Mouse (Mus musculus) c-Kit-positive CD71-positive TER-119-negative erythroid progenitor cells, embryonic 14.5 days (primary cell): Measurements from ENCODE around the gene Smyd2.

Experiments used
- DNase-seq: peaks from one replicate; pipeline ENCODE4 v3.0.0-alpha.2; 2013; ENCODE audit warnings: low read depth

The Smyd2 gene

GRCm38 (mm10) chr1:189917126-189917500 is 5.0 kb downstream of the Smyd2 start:
- DNase-seq: no peak

GRCm38 (mm10) chr1:189916422-189917125 is 5.6 kb downstream of the Smyd2 start:
- no peak for DNase-seq

- no peak for DNase-seq
These were observed 8.9 kb downstream of the Smyd2 start for GRCm38 (mm10) chr1:189913093-189913760.

GRCm38 (mm10) chr1:189910685-189911345 is 11.3 kb downstream of the Smyd2 start:
- no peak for DNase-seq

GRCm38 (mm10) chr1:189903169-189903568 is 19.0 kb downstream of the Smyd2 start:
- no peak for DNase-seq

- no peak for DNase-seq
These were observed 19.8 kb downstream of the Smyd2 start for GRCm38 (mm10) chr1:189902413-189902812.

GRCm38 (mm10) chr1:189899526-189899925 is 22.6 kb downstream of the Smyd2 start:
- no peak for DNase-seq

GRCm38 (mm10) chr1:189898708-189899107 is 23.5 kb downstream of the Smyd2 start:
- DNase-seq: no peak

GRCm38 (mm10) chr1:189897861-189898260 is 24.3 kb downstream of the Smyd2 start:
- no peak for DNase-seq

- DNase-seq: no peak
These were observed 28.0 kb downstream of the Smyd2 start for GRCm38 (mm10) chr1:189894191-189894590.

GRCm38 (mm10) chr1:189888749-189889148 is 33.4 kb downstream of the Smyd2 start:
- DNase-seq: no peak

- DNase-seq: no peak
These were observed 34.6 kb downstream of the Smyd2 start for GRCm38 (mm10) chr1:189887518-189887917.

GRCm38 (mm10) chr1:189885975-189886374 is 36.2 kb downstream of the Smyd2 start:
- DNase-seq: no peak

GRCm38 (mm10) chr1:189884951-189885350 is 37.2 kb downstream of the Smyd2 start:
- no peak for DNase-seq

GRCm38 (mm10) chr1:189883531-189884170 is 38.5 kb downstream of the Smyd2 start:
- no peak for DNase-seq

GRCm38 (mm10) chr1:189882886-189883285 is 39.3 kb downstream of the Smyd2 start:
- DNase-seq: no peak

- no peak for DNase-seq
These were observed 41.4 kb downstream of the Smyd2 start for GRCm38 (mm10) chr1:189880745-189881144.

- no peak for DNase-seq
These were observed 42.2 kb downstream of the Smyd2 start for GRCm38 (mm10) chr1:189879965-189880364.

GRCm38 (mm10) chr1:189879212-189879611 is 43.0 kb downstream of the Smyd2 start:
- no peak for DNase-seq

- no peak for DNase-seq
These were observed 46.0 kb downstream of the Smyd2 start for GRCm38 (mm10) chr1:189876162-189876561.

- no peak for DNase-seq
These were observed 46.7 kb downstream of the Smyd2 start for GRCm38 (mm10) chr1:189875439-189875861.

GRCm38 (mm10) chr1:189873591-189873990 is 48.6 kb downstream of the Smyd2 start:
- DNase-seq: no peak

- no peak for DNase-seq
These were observed 50.1 kb downstream of the Smyd2 start for GRCm38 (mm10) chr1:189872050-189872449.
